Mouse (Mus musculus) CH12.LX (cell line): ENCODE measurements around the gene Pradc1. TPM values are rescaled to one million over a fixed set of nuclear protein-coding genes. Genes with fewer than 3 reads are reported as not detected.

Source experiments
- DNase-seq: peaks from one replicate; pipeline ENCODE4 v3.0.0-alpha.2; 2013; ENCODE audit errors: extremely low read depth
- H3K27ac ChIP-seq: 2 replicates; pipeline ENCODE4 v1.5.1; 2012; ENCODE audit warnings: low read depth, mild to moderate bottlenecking, control low read depth, moderate library complexity; ENCODE audit not compliant: insufficient read depth
- H3K27me3 ChIP-seq: replicated peaks from 2 replicates; pipeline ENCODE3; 2012; ENCODE audit warnings: inconsistent platforms
- H3K36me3 ChIP-seq, 2 experiments: replicated peaks in 1 of 2; 2 replicates each; pipeline versions ENCODE3 to v1.6.1; 2012; ENCODE audit warnings: inconsistent platforms in 1 of 2, low read length in 1 of 2, mild to moderate bottlenecking in 1 of 2, mixed read lengths in 1 of 2, moderate library complexity in 1 of 2; ENCODE audit not compliant: control insufficient read depth in 1 of 2, insufficient read depth in 1 of 2
- H3K4me1 ChIP-seq, 2 experiments: 2 replicates each; pipeline ENCODE4 v1.6.1; 2012; ENCODE audit warnings: inconsistent platforms in 1 of 2, moderate library complexity in 1 of 2; ENCODE audit not compliant: insufficient read depth in 2 of 2, control insufficient read depth in 1 of 2
- H3K4me2 ChIP-seq: 2 replicates; pipeline ENCODE4 v1.6.1; 2012; ENCODE audit warnings: low read depth, mild to moderate bottlenecking, control low read depth; ENCODE audit not compliant: poor library complexity, insufficient read depth, severe bottlenecking
- H3K4me3 ChIP-seq, 3 experiments: fragments of 150-350 bp in 1 of 3; sonication (generic) in 1 of 3; replicated peaks in 1 of 3; 2 replicates each; pipeline versions ENCODE3 to v1.5.1; 2011 to 2012; ENCODE audit warnings: low read depth in 2 of 3, low read length in 2 of 3, mild to moderate bottlenecking in 2 of 3, moderate library complexity in 2 of 3, control low read depth in 1 of 3, improper control_type of control experiment in 1 of 3, inconsistent platforms in 1 of 3, mixed read lengths in 1 of 3; ENCODE audit not compliant: poor library complexity in 1 of 3
- H3K79me2 ChIP-seq: replicated peaks from 2 replicates; pipeline ENCODE4 v1.6.1; 2012; ENCODE audit warnings: mild to moderate bottlenecking, moderate library complexity; ENCODE audit not compliant: control insufficient read depth, poor library complexity, insufficient read depth, severe bottlenecking; ENCODE audit errors: extremely low read depth
- H3K9ac ChIP-seq: 2 replicates; pipeline ENCODE4 v1.6.1; 2012; ENCODE audit warnings: low read depth, mild to moderate bottlenecking, control low read depth, moderate library complexity; ENCODE audit not compliant: insufficient read depth
- H3K9me3 ChIP-seq: replicated peaks from 2 replicates; pipeline ENCODE3; 2012; ENCODE audit warnings: low read length, inconsistent platforms, mixed read lengths
- BHLHE40 ChIP-seq: IDR thresholded peaks from 2 replicates; pipeline ENCODE4 v1.6.1; 2011; ENCODE audit warnings: mild to moderate bottlenecking, low read depth, low read length, improper control_type of control experiment
- CHD1 ChIP-seq: IDR thresholded peaks from 2 replicates; pipeline ENCODE4 v1.6.1; 2012; ENCODE audit warnings: low read depth, low read length, improper control_type of control experiment, inconsistent platforms
- CHD2 ChIP-seq: IDR thresholded peaks from 2 replicates; pipeline ENCODE4 v1.6.1; 2011; ENCODE audit warnings: low read length, improper control_type of control experiment
- CTCF ChIP-seq, 2 experiments: IDR thresholded peaks in 1 of 2; conservative IDR thresholded peaks in 1 of 2; 2 replicates each; pipeline ENCODE4 v1.5.1; 2011 to 2012; ENCODE audit warnings: low read depth in 2 of 2, low read length in 2 of 2, improper control_type of control experiment in 1 of 2, inconsistent platforms in 1 of 2, mild to moderate bottlenecking in 1 of 2, moderate library complexity in 1 of 2
- E2F4 ChIP-seq: IDR thresholded peaks from 2 replicates; pipeline ENCODE4 v1.6.1; 2011; ENCODE audit warnings: low read depth, low read length, improper control_type of control experiment; ENCODE audit not compliant: insufficient replicate concordance
- ELF1 ChIP-seq: IDR thresholded peaks from 2 replicates; pipeline ENCODE4 v1.6.1; 2014; ENCODE audit warnings: low read depth, mild to moderate bottlenecking, inconsistent platforms, low read length, improper control_type of control experiment
- EP300 ChIP-seq: IDR thresholded peaks from 2 replicates; pipeline ENCODE4 v1.6.1; 2011; ENCODE audit warnings: low read length, improper control_type of control experiment
- HCFC1 ChIP-seq: IDR thresholded peaks from 2 replicates; pipeline ENCODE4 v1.6.1; 2012; ENCODE audit warnings: low read depth, mild to moderate bottlenecking, inconsistent platforms, low read length, improper control_type of control experiment
- IRF4 ChIP-seq: IDR thresholded peaks from 2 replicates; pipeline ENCODE4 v1.6.1; 2014; ENCODE audit warnings: low read depth, mild to moderate bottlenecking, inconsistent platforms, low read length, improper control_type of control experiment
- JUN ChIP-seq: IDR thresholded peaks from 2 replicates; pipeline ENCODE4 v1.6.1; 2011; ENCODE audit warnings: low read depth, mild to moderate bottlenecking, low read length, improper control_type of control experiment, moderate library complexity; ENCODE audit not compliant: insufficient read depth
- JUND ChIP-seq: conservative IDR thresholded peaks from 2 replicates; pipeline ENCODE4 v1.6.1; 2011; ENCODE audit warnings: low read depth, low read length, improper control_type of control experiment
- KAT2A ChIP-seq: IDR thresholded peaks from 2 replicates; pipeline ENCODE4 v1.6.1; 2012; ENCODE audit warnings: low read length, improper control_type of control experiment, inconsistent platforms; ENCODE audit not compliant: insufficient replicate concordance
- MAX ChIP-seq: IDR thresholded peaks from 2 replicates; pipeline ENCODE4 v1.6.1; 2011; ENCODE audit warnings: low read length, improper control_type of control experiment
- MXI1 ChIP-seq: IDR thresholded peaks from 2 replicates; pipeline ENCODE4 v1.6.1; 2011; ENCODE audit warnings: mild to moderate bottlenecking, low read depth, low read length, improper control_type of control experiment
- NELFE ChIP-seq: IDR thresholded peaks from 2 replicates; pipeline ENCODE4 v1.6.1; 2011; ENCODE audit warnings: low read depth, low read length, improper control_type of control experiment
- PAX5 ChIP-seq: IDR thresholded peaks from 2 replicates; pipeline ENCODE4 v1.6.1; 2012; ENCODE audit warnings: low read length, inconsistent platforms, mixed read lengths
- POLR2A ChIP-seq: IDR thresholded peaks from 2 replicates; pipeline ENCODE4 v1.6.1; 2011; ENCODE audit warnings: low read depth, mild to moderate bottlenecking, improper control_type of control experiment, low read length
- POLR2AphosphoS2 ChIP-seq: IDR thresholded peaks from 2 replicates; pipeline ENCODE4 v1.6.1; 2011; ENCODE audit warnings: low read depth, low read length, improper control_type of control experiment
- RAD21 ChIP-seq: IDR thresholded peaks from 2 replicates; pipeline ENCODE4 v1.6.1; 2011; ENCODE audit warnings: low read depth, mild to moderate bottlenecking, low read length, improper control_type of control experiment, moderate library complexity
- SIN3A ChIP-seq: IDR thresholded peaks from 2 replicates; pipeline ENCODE4 v1.6.1; 2012; ENCODE audit warnings: low read length, improper control_type of control experiment, inconsistent platforms
- TCF12 ChIP-seq: IDR thresholded peaks from 2 replicates; pipeline ENCODE4 v1.6.1; 2014; ENCODE audit warnings: low read depth, mild to moderate bottlenecking, inconsistent platforms, low read length, improper control_type of control experiment
- UBTF ChIP-seq: IDR thresholded peaks from 2 replicates; pipeline ENCODE4 v1.6.1; 2012; ENCODE audit warnings: low read depth, mild to moderate bottlenecking, inconsistent platforms, low read length, improper control_type of control experiment, moderate library complexity
- USF1 ChIP-seq: IDR thresholded peaks from 2 replicates; pipeline ENCODE4 v1.6.1; 2014; ENCODE audit warnings: low read depth, mild to moderate bottlenecking, inconsistent platforms, low read length, improper control_type of control experiment
- ZC3H11A ChIP-seq: IDR thresholded peaks from 2 replicates; pipeline ENCODE4 v1.6.1; 2012; ENCODE audit warnings: low read depth, mild to moderate bottlenecking, inconsistent platforms, low read length, improper control_type of control experiment
- ZKSCAN1 ChIP-seq: IDR thresholded peaks from 2 replicates; pipeline ENCODE4 v1.6.1; 2012; ENCODE audit warnings: low read depth, inconsistent platforms, low read length, improper control_type of control experiment, borderline replicate concordance
- ZMIZ1 ChIP-seq: IDR thresholded peaks from 2 replicates; pipeline ENCODE4 v1.6.1; 2012; ENCODE audit warnings: low read depth, mild to moderate bottlenecking, inconsistent platforms, low read length, improper control_type of control experiment
- ZNF384 ChIP-seq: IDR thresholded peaks from 2 replicates; pipeline ENCODE4 v1.6.1; 2012; ENCODE audit warnings: low read depth, low read length, improper control_type of control experiment, inconsistent platforms
- dilution Hi-C: fragments of 300-500 bp; cut with MboI; formaldehyde crosslinking; loops from 2 replicates; pipeline ENCODE4 v1.14.3; 2020; ENCODE audit warnings: low sequenced_read_pairs; ENCODE audit not compliant: extremely low pct_unique_long_range_greater_than_20kb, extremely low pct_ligation_motif_present
- in situ Hi-C: fragments of 300-500 bp; cut with MboI; formaldehyde crosslinking; loops from 3 replicates; pipeline ENCODE4 v1.14.3; 2019; ENCODE audit warnings: low sequenced_read_pairs, low pct_ligation_motif_present, low pct_unique_long_range_greater_than_20kb, mixed read lengths
- polyA plus RNA-seq: library from polyadenylated mRNA; unstranded; fragments of >175 nt; gene quantifications from 2 replicates; pipeline ENCODE4 v1.2.1, GENCODE M21; 2012; ENCODE audit warnings: low read depth; ENCODE audit not compliant: insufficient read length
- total RNA-seq, 2 experiments: library from RNA; depleted of rRNA; stranded (reverse); fragments of 300-350 nt in 1 of 2; fragments of >200 nt in 1 of 2; gene quantifications; 2 replicates each; pipeline ENCODE4 v1.2.3; 2012 to 2014

The Pradc1 gene
- total and polyA plus RNA-seq, 3 experiments, result 11.0 to 18.8 (median 16.3) TPM

DNA sequence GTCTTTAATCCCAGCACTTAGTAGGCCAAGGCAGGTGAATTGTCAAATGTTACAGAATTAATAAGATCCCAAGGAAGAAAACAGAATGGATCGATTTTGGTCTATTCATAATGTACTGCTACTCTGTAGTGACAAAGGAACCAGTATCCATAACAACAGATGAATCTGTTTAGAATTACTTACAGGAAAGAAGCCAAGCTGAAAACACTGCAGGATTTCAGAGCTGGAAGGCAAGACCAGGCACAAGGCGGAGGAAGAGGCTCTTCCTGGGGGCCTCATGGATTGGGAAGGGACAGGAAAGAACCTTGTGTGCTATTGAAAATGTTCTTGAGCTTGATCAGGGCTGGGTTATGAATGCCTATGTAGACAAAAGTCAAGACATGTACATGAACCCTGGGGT, 34.0 kb upstream of the Pradc1 start:
- Histone ChIP-seq H3K79me2 (no peaks in the 10 kb centered on the region), H3K27me3 (peaks cover 41% of the 10 kb centered on the region)
- TF ChIP-seq E2F4, result no peak
- TF ChIP-seq JUND, result no peak
- no peak for TF ChIP-seq JUN
- no peak for TF ChIP-seq CHD2
- no peak for TF ChIP-seq ZKSCAN1
- TF ChIP-seq POLR2AphosphoS2, result no peak
- TF ChIP-seq ZC3H11A, result no peak
- TF ChIP-seq CHD1, result no peak
- TF ChIP-seq MAX, result no peak
- no peak for TF ChIP-seq ELF1
- TF ChIP-seq RAD21, result no peak
- no peak for TF ChIP-seq PAX5
- TF ChIP-seq, all 38 proteins: peak for 0
- Histone ChIP-seq H3K4me1 (peaks cover 0 to 2% of the 10 kb centered on the region in 2 experiments; a peak in 1 of 4 replicates), H3K4me3 (no peak overlapping the region), H3K4me2 (no peak overlapping the region), H3K36me3 (no peaks in the 10 kb centered on the region), H3K27ac (no peak overlapping the region), H3K9me3 (peaks cover 15% of the 10 kb centered on the region), H3K9ac (no peak overlapping the region)
- dilution Hi-C loops (no loop called here), in situ Hi-C loops (no loop called here)
- no peak for DNase-seq

DNA sequence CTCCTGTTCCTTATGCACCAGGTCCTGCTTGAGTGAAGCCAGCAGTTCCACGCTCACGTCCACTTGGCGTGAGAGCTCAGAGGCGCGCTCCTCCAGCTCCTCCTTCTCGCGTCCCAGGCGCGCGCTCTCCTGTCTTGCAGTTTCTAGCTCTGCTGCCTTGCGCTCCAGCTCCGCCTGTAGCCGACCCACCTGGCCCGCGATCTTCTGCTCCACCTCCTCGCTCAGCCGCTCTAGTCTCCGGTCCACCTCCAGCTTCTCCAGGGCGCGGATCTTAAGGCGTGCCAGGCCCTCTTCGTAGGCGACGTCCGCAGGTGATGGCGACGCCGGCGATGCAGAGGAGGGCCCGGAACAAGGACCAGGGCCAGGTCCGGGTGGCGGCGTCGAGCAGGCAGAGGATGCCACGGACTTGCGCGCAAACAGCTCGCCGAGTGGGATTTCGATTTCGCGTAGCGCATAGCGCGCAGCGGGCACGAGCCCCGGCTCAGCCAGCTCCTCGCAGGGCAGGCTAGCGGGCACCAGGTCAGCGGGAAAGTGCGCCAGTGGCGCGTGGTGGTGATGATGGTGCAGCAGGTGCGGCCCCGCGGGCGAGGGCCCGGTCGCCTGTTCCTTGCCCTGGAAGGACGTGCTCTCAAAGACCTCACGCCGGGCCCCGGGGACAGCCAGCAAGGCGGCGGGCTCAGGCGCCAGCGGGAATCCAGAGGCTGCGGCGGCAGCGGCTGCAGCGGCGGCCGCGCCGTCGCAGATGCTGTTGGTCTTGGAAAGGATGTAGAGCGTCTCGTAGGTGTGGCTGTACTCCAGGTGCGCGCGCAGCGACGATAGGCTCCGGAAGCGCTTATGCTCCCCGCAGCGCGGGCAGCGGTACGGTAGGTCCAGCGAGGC, 32.3 kb upstream of the Pradc1 start:
- no peak overlapping the region for H3K4me3 ChIP-seq
- H3K79me2 ChIP-seq, result no peaks in the 10 kb centered on the region
- no peaks in the 10 kb centered on the region for H3K36me3 ChIP-seq
- peaks cover 48% of the 10 kb centered on the region for H3K27me3 ChIP-seq
- no peak overlapping the region for H3K9ac ChIP-seq
- in situ Hi-C loops, result no loop called here
- no peaks in the 10 kb centered on the region; a peak in 1 of 4 replicates for H3K4me1 ChIP-seq
- H3K4me2 ChIP-seq, result no peak overlapping the region
- dilution Hi-C loops, result no loop called here
- H3K27ac ChIP-seq, result no peak overlapping the region
- TF ChIP-seq EP300 (no peak), SIN3A (no peak), TCF12 (no peak), USF1 (no peak), MXI1 (no peak), KAT2A (no peak), NELFE (no peak), BHLHE40 (no peak), UBTF (no peak), HCFC1 (no peak), RAD21 (no peak), ZMIZ1 (no peak), IRF4 (no peak), ZNF384 (no peak), CHD2 (no peak), CHD1 (no peak), POLR2A (no peak), CTCF (conservative IDR thresholded peaks at IDR 0.05 in 1 of 2, IDR thresholded peaks at IDR 0.05 in 1 of 2; ENCODE audit: low read depth in 2 of 2, low read length in 2 of 2) (no peak)
- TF ChIP-seq, all 38 proteins: peak for 0
- no peak for DNase-seq
- peaks cover 15% of the 10 kb centered on the region for H3K9me3 ChIP-seq
